Mouse (Mus musculus) ES-E14 (cell line): ENCODE data around the gene Ncbp1. TPM values are rescaled to one million over a fixed set of nuclear protein-coding genes. Genes with fewer than 3 reads are reported as not detected.
A peak's percentile ranks its signal among the peaks of the same experiment; 100 is the strongest.

ENCODE experiments used
- DNase-seq: peaks from one replicate; pipeline ENCODE4 v3.0.0-alpha.2; 2013; ENCODE audit warnings: low read depth, low spot score
- H3K27ac ChIP-seq: 2 replicates; pipeline ENCODE4 v1.5.1; 2012; ENCODE audit warnings: low read depth, mild to moderate bottlenecking, low read length, moderate library complexity, mixed read lengths; ENCODE audit not compliant: poor library complexity, insufficient read depth, severe bottlenecking
- H3K36me3 ChIP-seq: 2 replicates; pipeline ENCODE4 v1.6.1; 2012; ENCODE audit warnings: mild to moderate bottlenecking, low read length, moderate library complexity, mixed read lengths; ENCODE audit not compliant: control insufficient read depth, poor library complexity, insufficient read depth, severe bottlenecking
- H3K4me1 ChIP-seq, 2 experiments: fragments of 150-350 bp in 1 of 2; sonication (generic) in 1 of 2; 2 replicates each; pipeline ENCODE4 v1.6.1; 2012; ENCODE audit warnings: low read length in 2 of 2, mild to moderate bottlenecking in 1 of 2, mixed read lengths in 1 of 2; ENCODE audit not compliant: control insufficient read depth in 2 of 2, insufficient read depth in 2 of 2, poor library complexity in 1 of 2
- H3K4me3 ChIP-seq, 2 experiments: fragments of 150-350 bp in 1 of 2; sonication (generic) in 1 of 2; 2 replicates each; pipeline ENCODE4 v1.5.1; 2012; ENCODE audit warnings: low read length in 2 of 2, low read depth in 1 of 2, mild to moderate bottlenecking in 1 of 2, mixed read lengths in 1 of 2; ENCODE audit not compliant: insufficient read depth in 1 of 2, poor library complexity in 1 of 2, severe bottlenecking in 1 of 2
- H3K9ac ChIP-seq: 2 replicates; pipeline ENCODE4 v1.6.1; 2012; ENCODE audit warnings: low read depth, mild to moderate bottlenecking, low read length, mixed read lengths; ENCODE audit not compliant: poor library complexity, insufficient read depth, severe bottlenecking
- H3K9me3 ChIP-seq: fragments of 150-350 bp; sonication (generic); 2 replicates; pipeline ENCODE4 v1.6.1; 2012; ENCODE audit warnings: low read depth, mild to moderate bottlenecking, low read length; ENCODE audit not compliant: control insufficient read depth, insufficient read depth
- CHD2 ChIP-seq: IDR thresholded peaks from 2 replicates; pipeline ENCODE4 v1.6.1; 2014; ENCODE audit warnings: mild to moderate bottlenecking, low read depth, low read length, inconsistent platforms
- HCFC1 ChIP-seq: IDR thresholded peaks from 2 replicates; pipeline ENCODE4 v1.6.1; 2012; ENCODE audit warnings: low read length, inconsistent platforms, borderline replicate concordance; ENCODE audit not compliant: insufficient read depth
- MAFK ChIP-seq: IDR thresholded peaks from 2 replicates; pipeline ENCODE4 v1.6.1; 2014; ENCODE audit warnings: mild to moderate bottlenecking, low read depth, low read length, inconsistent platforms; ENCODE audit not compliant: insufficient read depth
- ZC3H11A ChIP-seq: IDR thresholded peaks from 2 replicates; pipeline ENCODE4 v1.6.1; 2012; ENCODE audit warnings: low read depth, mild to moderate bottlenecking, inconsistent platforms, low read length, borderline replicate concordance
- ZNF384 ChIP-seq: IDR thresholded peaks from 2 replicates; pipeline ENCODE4 v1.6.1; 2012; ENCODE audit warnings: low read depth, low read length, inconsistent platforms
- in situ Hi-C, 2 experiments: fragments of 600-800 bp; cut with MboI; formaldehyde crosslinking; loops; one replicate each; pipeline ENCODE4 v1.15.1; 2025; ENCODE audit warnings: low sequenced_read_pairs in 2 of 2, inconsistent platforms in 1 of 2; ENCODE audit not compliant: unreplicated experiment in 2 of 2
- total RNA-seq: library from RNA; depleted of rRNA; stranded (reverse); fragments of 300-350 nt; gene quantifications from 2 replicates; pipeline ENCODE4 v1.2.3, GENCODE M21; 2012

Ncbp1 gene
- total RNA-seq, 1 experiment, result 80.1 TPM

DNA sequence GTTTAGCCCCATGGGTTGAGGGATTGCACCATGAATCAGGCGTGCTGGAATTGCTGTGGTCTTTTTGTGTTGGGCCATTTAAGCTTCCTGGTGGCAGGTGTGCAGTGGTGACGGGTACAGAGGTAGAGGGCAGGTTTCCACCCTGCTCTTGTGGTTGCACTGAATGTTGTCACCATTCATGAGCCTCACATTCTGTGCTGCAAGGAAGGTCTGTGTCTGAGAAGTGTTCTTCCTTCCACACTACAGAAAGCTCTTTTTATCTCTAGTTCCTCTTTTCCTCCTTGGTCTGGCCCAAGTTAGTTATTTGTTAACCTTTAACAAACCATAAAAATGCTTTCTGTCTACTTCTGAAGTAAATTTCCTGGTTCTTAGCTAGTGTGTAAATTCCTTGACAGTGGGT is 25.6 kb downstream of the Ncbp1 start:
- no peak overlapping the region for H3K27ac ChIP-seq
- no peaks in the 10 kb centered on the region for H3K9me3 ChIP-seq
- no peak for DNase-seq
- H3K9ac ChIP-seq, result no peak overlapping the region
- H3K4me3 ChIP-seq, result no peak overlapping the region
- in situ Hi-C loops, result no loop called here
- peaks cover 35% of the 10 kb centered on the region for H3K36me3 ChIP-seq
- no peaks in the 10 kb centered on the region for H3K4me1 ChIP-seq
- TF ChIP-seq HCFC1, result no peak
- TF ChIP-seq ZNF384, result no peak
- no peak for TF ChIP-seq CHD2
- TF ChIP-seq ZC3H11A, result no peak
- TF ChIP-seq MAFK, result no peak

- no peak overlapping the region for H3K9ac ChIP-seq
Observed at GRCm38 (mm10) chr4:46165831-46166230, 27.4 kb downstream of the Ncbp1 start.

DNA sequence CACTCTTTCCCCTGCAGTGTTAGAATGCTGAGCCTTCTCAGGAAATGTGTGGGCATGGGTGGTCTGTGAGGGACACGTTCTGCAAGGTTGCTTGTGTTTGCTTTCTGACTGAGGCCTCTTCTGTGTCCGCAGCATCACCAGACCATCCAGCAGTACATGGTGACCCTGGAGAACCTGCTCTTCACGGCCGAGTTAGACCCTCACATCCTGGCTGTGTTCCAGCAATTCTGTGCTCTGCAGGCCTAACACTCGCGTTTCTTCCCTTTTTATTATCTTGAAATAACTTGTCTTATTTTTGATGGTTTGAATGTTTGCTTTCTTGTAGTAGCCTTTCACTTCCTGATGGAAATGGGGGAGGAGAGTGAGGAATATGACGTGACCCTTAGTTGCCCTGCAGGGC is 33.3 kb downstream of the Ncbp1 start:
- in situ Hi-C loops, result no loop called here
- Histone ChIP-seq H3K9ac (no peak overlapping the region), H3K36me3 (peaks cover 52% of the 10 kb centered on the region), H3K9me3 (no peaks in the 10 kb centered on the region), H3K27ac (no peak overlapping the region), H3K4me1 (no peaks in the 10 kb centered on the region), H3K4me3 (no peak overlapping the region)
- TF ChIP-seq ZNF384, result no peak
- no peak for TF ChIP-seq HCFC1
- no peak for TF ChIP-seq MAFK
- TF ChIP-seq CHD2, result no peak
- no peak for TF ChIP-seq ZC3H11A
- no peak for DNase-seq

More at GRCm38 (mm10) chr4:46165831-46166230, 27.4 kb downstream of the Ncbp1 start:
- no peak overlapping the region for H3K4me3 ChIP-seq
- DNase-seq, result no peak
- H3K9me3 ChIP-seq, result no peaks in the 10 kb centered on the region
- TF ChIP-seq ZNF384 (no peak), MAFK (no peak), ZC3H11A (no peak), HCFC1 (no peak), CHD2 (no peak)
- no peaks in the 10 kb centered on the region for H3K4me1 ChIP-seq
- in situ Hi-C loops, result no loop called here
- peaks cover 46% of the 10 kb centered on the region for H3K36me3 ChIP-seq
- H3K27ac ChIP-seq, result no peak overlapping the region

DNA sequence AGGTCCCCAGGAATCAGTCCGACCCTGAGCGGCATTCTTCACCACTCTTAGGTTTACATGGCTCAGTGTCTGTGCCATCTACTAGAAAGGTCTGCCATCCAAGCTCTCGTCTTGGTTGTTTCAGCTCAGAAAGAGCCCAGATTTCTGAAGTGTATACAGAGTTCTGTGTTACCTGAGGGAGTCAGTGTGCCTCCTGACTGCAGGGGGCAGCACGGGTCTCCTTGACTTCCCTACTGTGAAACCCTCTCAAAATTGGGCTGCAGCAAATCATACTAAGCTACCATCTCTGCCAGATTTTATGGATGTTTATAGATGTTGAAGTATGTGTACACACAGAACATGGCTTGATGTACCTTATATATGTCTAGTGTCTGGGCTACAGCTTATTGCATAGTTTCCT is 37.9 kb downstream of the Ncbp1 start:
- Histone ChIP-seq H3K9me3 (no peaks in the 10 kb centered on the region), H3K36me3 (peaks cover 32% of the 10 kb centered on the region)
- TF ChIP-seq HCFC1 (no peak), CHD2 (no peak), ZC3H11A (no peak), ZNF384 (no peak), MAFK (no peak)

DNA sequence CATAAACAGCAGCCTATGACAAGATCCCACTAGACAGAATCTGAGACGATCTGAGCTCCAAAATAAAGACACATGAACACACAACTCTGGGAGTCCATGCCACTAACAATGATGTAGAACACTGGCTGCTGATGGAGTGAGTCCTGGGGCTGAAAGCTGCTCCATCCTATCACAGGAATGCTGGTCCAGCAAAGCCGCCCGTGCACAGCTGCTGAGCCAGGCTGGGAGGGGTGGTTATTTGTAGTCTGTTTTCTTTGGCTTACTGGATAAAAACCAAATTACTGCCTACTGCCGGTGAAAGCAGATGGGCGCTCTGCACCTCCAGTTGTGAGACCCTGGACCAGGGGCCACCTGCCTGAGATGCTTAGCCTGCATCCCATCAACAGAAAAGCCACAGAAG is 38.6 kb downstream of the Ncbp1 start:
- no peak for DNase-seq
- in situ Hi-C loops, result no loop called here
- Histone ChIP-seq H3K4me3 (no peak overlapping the region), H3K9ac (no peak overlapping the region), H3K9me3 (no peaks in the 10 kb centered on the region), H3K27ac (no peak overlapping the region), H3K36me3 (peaks cover 28% of the 10 kb centered on the region), H3K4me1 (peaks cover 0 to 7% of the 10 kb centered on the region in 2 experiments; a peak in 1 of 4 replicates)
- TF ChIP-seq MAFK (no peak), CHD2 (no peak), HCFC1 (no peak), ZC3H11A (no peak), ZNF384 (no peak)

More for the DNA sequence above, 37.9 kb downstream of the Ncbp1 start:
- Histone ChIP-seq H3K27ac (no peak overlapping the region), H3K9ac (no peak overlapping the region), H3K4me1 (peaks cover 0 to 4% of the 10 kb centered on the region in 2 experiments; a peak in 1 of 4 replicates), H3K4me3 (no peak overlapping the region)
- in situ Hi-C loops, result no loop called here
- DNase-seq, result peak; percentile 13
